Mouse (Mus musculus): ENCODE measurements around the gene Armc12.
A peak's percentile ranks its signal among the peaks of the same experiment; 100 is the strongest.

The Armc12 gene

DNA sequence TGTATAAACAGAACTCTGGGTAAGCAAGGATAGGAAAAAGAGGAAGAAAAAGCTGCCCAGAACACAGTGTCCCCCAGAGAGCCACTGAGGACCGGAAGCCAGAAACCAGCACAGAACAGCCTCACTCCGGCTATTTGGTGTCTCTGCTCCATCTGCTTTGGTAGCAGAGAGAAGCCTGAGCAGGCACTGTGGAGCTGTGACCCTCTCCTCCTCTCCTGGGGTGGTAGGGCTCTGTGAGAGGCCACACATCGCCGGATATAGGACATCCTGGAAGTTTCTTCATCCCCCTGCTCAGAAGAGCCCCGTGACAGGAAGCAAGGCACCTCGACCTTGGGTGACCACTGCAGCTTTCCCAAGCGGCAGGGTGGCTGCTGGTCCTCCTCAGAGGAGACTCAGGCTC is 16.8 kb upstream of the Armc12 start:
- DNase-seq: no peak

DNA sequence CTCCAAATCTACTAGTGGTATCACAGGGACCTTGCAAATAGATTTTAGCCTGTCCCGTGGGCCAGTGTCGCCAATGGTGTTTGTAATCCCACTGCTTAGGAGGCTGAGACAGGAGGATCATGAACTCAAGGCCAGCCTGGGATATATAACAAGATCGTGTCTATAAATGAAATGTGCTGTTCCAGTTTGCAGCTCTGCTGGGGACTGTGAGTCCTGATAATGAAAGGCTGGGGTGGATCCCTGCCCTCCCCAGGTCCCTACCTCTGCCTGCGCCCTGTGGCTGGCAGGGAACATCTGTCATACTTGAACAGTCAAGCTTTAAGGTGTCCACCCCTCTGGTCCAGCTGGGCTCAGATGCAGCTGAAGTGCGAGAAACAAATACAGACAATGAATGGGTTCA is 16.1 kb upstream of the Armc12 start:
- no peak for DNase-seq

DNA sequence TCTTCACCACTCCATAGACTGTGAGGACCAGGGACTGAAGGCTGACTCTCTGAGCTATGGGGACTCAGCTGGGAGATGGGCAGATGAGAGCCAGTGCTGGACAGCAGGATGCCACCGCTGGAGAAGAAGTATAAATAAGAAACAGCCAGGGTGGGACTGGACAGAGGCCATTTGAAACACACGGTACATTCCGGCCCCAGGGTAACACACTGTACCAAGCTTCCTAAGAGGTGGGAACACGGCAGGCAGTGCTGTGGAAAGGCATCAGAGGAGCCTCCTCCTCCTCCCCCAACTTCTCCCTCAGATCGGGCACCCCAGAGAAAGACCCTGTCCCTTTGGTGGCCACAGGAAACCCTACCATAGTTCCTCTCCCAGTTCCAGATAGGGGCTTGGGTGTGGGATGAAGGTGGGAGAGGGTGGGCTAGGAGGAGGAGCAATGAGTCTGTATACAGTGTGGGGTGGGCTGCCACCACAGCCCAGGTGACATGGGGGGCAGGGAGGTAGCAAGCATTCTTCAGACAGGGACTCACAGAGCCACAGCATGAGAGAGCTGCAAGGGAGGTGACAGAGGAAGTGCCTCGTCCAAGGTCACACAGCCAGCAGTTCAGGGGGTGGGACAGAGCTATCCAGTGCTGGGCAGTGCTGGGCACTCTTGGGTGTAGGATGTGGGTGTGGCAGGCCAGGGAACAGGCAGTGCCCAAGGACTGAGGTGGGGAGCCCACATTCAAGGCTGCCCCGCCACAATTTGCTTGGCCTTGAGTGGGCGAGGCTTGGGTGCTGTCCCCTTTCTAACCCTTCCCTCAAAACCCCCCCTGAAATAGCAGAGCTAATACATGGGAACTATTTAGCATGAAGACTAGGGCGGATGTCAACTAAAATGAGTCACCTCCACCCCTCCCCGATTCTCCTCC is 14.9 kb upstream of the Armc12 start:
- DNase-seq: no peak

DNA sequence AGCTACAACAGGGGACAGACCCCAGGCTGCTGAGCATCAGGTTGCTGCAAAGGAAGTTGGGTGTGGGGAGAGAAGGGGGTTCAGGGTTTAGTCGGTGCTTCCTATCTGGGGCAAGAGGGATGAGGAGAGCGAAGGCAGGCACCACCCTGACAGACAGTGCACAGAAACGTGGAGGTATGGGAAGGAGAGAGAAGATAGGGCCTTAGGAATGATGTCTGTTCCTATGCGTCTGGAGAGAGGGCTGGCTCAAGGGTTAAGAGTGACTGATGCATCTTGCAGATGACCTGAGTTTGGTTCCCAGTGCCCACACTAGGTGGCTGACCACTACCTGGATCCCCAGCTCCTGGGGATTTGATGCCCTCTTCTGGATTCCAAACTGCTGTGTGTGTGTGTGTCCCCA is 13.7 kb upstream of the Armc12 start:
- no peak for DNase-seq

DNA sequence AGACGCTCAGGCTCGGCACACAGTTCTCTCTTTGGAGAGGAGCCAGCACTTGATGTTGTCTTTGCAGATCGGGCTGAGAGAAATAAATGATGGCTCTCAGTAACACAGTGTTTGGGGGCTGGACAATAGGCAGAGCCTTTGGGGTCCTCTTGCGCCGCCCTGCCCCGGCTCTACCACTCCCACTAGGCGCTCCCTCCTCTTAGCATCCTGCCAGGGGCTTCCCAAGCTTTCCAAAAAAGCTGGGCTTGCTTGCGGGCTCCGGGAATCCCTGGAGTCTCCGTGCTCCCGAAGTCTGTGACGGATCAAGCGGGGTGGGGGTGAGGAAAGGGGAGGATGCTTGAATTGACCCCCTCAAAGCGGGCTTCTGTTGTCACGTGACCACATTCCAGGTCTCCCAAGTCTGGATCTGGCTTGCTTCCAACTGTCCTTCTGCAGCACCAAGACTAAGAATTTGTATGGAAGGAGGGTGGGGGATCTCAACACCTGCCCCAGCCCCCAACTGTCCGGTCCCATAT is 13.1 kb upstream of the Armc12 start, which contains the start of gene Fkbp5:
TSS of gene Fkbp5 (minus strand) at position 87 of the 515 bp plus-strand sequence.
- DNase-seq: peak; percentile 85

DNA sequence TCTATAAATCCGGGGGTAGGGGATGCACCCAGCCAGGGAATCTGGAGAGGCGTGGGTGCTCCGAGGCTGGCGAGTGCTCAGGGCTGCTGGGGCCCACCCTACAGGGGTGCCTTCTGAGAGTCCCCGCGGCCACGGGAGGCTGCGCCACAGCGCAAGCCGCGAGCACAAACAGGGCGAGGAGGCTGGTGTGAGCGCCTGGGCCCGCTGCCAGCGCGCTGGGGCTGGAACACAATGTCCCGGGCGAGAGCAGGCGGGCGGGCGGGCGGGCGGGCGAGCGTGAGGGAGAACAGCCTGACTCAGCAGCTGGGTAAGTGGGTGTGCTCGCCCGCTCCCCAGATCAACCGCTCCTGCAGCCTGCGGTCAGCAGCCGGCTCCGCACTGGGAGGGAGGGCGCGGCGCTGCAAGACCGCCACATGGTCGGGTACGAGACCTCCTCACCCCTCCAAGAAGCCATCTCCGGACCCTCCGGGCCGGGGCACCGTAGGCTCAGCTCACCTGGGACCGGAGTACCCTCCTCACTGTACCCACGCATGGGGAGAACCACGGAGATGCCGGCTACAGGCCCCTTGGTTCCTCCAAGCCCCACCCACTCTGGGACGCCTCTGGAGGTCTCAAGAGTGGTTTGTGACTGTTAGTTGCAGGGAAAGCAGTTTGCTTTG is 12.5 kb upstream of the Armc12 start:
- DNase-seq: peak; percentile 89

DNA sequence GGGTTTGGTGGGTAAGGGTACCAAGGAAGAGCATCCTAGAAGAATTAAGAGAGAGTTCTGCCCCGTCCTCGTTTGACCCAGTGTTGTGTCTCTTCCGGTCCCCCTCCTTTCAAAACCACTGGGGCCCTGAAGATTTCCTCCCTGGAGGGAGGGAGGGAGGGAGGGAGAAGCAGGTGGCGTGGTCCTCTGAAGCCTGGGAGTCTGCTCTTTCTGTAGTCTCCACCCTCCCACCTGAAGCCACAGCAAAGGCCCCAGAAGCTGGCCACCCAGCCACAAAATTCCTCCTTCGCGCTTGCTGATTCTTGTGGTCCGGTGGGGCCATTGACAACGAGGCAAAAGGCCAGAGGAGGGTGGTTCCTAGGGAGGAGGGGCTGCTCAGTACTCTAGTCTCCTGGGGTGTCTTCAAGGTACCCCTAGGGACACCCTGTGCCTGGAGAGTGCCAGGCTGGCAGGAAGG is 12.0 kb upstream of the Armc12 start:
- no peak for DNase-seq

DNA sequence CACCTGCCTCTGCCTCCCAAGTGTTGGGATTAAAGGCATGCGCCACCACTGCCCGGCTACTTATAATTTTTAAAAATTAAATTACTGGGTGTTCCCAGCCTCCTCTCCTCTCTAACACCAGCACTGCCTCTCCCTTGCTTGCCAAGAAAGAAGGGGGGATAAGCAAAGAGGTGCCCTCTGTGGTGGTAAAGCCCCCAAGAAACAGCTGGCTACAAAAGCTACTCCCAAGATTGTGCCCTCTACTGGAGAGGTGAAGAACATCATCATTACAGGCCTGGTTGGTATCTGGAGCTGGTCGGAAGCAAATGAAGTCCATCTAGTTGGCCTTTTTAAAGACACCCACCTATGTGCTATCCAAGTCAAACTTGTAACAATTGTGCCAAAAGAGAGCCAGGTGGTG is 10.8 kb upstream of the Armc12 start:
- no peak for DNase-seq

DNA sequence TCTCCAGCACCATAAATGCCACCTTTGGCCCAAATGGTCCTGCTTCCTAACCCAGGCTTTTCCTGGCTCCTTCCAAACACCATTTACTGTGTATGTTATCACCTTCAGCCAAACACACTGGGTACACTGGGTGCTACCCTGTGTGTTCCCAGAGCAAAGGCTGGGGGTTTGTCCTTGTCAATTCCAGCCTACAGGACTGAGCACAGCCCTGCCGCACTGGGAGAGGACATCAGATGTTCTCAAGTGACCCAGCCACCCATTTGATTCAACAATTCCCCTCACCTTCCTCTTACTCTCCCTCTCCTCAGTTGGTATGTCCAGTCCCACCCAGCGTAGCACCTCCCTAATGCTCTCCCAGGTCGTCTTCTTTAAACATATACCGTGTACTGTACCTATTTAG is 10.0 kb upstream of the Armc12 start:
- DNase-seq: no peak

DNA sequence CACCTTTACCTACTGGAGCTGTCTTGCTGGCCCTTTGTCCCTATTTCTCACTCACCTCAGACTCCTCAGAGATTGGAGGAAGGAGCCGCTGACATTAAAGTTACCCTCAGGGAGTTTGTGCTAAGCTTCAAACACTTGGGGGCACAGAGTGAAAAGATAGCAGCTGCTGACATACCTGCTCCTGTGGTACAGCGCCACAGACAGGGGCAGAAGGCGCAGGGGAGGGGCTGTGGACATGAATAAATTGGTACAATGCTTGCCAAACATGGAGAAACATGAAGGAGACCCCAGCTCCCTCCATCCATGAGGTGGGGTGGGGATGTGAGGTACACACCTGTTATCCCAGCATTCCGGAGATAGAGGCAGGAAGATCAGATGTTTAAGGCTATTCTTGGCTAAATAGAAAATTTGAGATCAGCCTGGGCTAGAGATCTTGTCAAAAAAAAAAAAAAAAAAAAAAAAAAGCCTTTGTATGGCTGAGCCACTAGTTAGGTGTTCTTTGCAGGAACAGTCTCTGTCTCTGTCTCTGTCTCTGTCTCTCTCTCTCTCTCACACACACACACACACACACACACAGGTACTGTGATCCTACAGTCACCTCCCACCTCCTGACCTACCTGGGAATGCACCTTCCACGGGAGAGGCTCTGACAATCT is 9.4 kb upstream of the Armc12 start:
- no peak for DNase-seq

DNA sequence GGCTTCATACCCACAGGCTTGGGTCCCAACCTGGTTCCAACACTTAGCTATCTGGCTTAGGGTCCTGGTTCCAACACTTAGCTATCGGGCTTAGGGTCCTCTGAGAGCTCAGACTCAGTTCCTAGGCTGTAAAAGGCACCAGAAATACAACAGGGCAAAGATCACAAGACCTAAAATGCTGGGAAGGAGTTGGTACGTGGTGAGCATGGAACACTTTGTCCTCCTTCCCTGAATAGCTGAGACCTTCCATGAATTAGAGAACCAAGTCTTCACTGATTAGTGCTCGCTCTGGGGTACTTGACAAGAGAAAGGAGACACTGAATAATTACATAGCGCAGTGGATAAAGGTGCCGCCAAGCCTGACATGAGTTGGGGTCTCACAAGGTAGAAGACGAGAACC is 8.7 kb upstream of the Armc12 start:
- no peak for DNase-seq

DNA sequence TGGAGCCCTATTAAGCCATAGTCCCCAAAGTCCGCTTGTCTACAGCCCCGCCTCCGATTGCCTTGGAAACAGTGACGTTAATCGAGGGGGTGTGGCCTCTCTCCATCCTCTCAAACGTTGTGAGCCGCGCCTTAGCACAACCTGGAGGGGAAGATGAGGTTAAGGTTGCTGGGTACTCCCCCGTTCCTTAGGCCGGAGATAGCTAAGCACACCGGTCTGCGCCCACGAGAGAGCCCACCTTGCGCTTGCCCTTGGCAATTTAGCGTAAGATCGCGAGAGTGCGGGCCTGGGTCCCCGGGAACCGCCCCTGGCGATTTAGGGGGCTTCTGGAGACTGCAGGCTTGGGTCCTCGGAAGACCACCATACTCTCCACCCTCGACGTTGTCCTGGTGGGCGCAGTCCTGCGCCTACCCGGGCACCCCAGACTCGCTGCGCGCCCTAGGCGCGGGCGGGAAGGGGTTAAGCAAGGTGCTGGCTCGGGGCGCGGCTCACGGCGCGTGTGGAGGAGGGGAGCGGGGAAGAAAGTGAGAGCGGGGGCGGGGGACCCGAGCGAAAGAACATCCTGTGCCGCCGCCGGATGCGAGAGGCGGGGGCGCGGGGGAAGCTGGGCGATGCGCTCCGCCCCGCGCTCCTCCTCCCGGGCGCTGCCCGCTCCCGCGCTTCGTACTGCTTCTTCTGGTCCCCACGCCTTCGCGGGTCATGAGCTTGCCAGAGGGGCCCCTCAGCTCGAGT is 7.8 kb upstream of the Armc12 start:
- peak; percentile 88 for DNase-seq

DNA sequence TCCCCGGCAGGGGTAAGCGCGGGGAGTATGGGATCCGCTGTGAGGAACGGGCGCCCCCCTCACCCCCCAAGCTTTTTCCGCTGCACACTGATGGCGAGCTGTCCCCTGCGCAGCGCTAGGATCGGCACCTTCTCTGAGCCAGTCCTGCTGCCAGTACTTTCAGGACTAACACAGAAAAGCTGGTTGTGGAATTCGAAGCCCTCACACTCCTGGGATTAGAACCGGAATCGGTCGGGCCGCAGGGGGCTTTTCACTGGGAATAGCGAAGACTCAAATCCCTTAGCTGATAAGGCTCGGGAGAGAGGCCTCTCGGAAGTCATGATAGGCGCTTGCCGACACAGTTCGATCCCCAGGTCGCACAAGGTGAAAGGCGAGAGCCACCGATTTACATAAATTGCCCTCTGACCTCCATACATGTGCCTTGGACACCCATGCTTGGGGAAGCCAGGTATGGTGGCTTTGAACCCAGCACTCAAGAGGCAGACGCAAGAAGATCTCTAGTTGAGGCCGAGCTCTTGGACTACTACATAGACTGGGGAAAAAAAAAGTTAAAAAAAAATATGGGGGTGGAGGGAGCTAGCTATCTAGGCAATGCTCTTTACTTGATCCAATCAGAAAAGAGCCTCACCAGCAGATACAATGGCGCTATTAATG is 7.1 kb upstream of the Armc12 start:
- no peak for DNase-seq

DNA sequence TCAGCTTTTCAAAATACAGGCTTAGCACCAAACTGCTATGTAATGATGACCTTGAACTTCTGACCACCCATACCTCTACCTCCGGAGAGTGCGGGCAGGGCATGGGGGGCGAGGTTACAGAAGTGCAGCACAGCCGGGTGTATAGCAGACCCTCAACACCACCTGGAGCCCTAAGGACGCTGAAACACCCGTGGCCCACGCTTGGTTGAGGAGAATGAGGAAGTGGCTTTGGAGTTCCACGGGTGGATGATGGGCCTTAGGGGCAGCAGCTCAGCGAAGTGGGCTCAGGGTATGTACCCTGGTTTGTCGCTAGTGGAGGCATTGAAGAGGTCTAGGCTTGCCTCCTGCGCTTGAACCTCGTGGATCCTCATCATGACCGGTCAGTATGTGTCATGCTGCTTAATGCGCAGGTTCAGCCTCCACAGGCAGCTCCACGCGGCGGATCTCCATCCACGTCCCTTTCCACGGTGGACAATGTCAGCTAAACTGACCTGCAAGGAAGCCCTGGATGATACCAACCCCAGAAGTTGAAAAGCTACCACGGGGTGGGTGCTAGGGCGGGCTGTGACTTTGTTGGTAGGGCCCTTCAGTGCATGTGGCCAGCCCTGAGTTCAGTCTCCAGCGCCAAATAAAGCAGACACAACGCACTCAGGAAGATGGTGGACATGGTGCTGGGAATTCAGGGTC is 6.5 kb upstream of the Armc12 start:
- no peak for DNase-seq

DNA sequence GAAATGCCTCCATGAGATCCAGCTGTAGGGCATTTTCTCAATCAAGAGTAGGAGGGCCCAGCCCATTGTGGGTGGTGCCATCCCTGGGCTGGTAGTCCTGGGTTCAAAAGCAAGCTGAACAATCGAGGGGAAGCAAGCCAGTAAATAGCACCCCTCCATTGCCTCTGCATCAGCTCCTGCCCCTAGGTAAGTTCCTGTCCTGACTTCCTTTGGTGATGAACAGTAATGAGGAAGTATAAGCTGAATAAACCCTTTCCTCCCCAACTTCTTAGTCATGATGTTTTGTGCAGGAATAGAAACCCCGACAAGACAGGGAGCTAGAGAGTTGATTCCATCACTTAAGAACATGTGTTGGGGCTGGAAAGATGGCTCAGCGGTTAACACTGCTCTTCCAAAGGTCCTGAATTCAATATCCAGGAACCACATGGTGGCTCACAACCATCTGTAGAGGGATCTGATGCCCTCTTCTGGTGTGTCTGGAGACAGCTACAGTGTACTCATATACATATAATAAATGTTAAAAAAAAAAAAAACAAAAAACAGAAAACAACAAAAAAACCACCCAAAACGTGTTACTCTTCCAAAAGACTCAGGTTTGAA is 5.7 kb upstream of the Armc12 start:
- no peak for DNase-seq

DNA sequence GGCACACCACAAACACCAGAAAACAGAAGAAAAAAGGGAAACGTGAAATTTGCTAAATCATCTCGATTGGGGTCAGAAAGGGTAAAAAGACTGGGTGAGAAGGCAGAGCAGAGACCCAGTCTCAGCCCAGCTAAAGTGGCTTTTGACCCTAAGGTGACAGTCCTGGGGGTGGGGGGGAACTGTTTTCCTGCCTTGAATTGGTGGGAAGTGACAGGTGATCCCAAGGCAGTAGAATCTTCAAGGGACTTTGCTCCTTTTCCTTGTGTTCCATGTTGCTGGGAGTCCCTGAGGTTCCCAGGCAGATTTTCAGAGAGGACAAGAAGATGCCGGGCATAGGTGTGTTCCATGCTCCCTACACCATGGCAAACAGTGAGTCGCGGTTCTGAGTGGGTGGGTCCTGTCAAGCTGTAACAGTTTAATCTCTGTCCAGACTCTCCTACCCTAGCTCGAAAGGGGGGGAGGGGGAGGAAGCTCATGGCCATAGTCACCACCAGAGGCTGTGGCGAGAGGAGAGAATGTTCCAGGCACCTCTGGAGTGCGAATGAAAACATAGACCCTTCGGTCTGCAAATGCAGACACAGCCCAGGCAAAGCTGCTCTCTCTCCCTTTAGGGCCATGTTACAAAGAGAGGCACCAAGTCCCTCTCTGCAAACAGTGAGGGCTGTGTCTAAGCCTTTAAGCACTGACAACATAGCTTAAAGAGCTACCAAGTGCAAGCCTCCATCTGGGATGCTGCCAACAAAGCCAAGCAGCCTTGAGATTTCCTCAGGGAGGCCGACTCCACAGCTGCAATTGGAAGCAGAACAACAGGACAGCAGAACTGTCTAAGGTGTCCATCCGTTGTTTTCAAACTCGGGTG is 3.2 kb upstream of the Armc12 start:
- no peak for DNase-seq

DNA sequence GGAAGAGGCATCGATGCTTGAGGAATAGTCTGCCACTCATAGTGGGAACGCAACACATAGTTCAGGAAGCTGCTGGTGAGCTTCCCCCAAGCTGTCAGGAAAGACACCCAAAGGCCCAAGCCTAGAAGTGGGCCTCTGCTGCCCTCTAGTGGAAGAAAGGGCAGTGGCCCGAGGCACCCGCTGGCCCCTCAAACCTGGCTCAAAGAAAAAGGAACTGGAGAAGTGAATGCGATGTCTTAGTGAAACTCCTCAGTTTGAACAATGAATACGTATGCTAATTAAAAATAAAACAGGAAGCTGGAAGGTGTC is 2.6 kb upstream of the Armc12 start:
- DNase-seq: peak; percentile 86

DNA sequence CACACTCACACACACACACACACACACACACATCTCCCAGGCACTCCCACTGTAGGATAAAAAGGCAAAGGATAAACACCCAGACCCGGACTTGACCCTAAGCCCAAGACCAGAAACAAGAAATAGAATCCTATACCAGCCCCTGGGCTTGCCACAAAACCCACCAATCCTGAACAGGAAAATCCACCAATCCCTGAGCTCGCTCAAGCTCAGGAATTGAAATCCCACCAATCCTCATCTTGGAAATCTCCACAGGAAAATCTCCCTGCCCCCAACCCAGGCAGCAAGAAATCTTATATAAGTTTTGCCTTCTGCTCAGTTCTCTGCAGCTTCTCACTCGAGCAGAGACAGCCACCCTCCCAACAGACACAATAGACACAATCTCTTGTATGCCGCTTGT is 1.5 kb upstream of the Armc12 start:
- DNase-seq: no peak

DNA sequence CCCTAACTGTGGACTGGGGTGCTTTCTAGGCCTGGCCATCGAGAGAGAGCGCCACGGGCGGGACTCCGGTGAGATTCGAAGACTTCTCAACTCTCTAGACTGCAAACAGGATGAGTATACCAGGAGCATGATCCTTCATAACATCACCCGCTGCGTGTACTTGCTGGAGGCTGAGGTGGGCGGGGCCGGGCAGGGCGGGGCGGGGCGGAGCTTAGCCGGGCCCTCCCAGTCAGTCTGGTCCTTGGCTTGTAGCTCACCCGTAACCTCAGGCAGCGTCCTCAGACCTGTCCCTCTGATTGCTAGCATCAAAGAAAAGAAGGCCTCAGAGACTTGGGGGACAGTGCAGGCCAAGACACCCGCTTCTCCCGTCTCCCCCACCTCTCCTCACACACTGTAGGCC is 1.3 kb downstream of the Armc12 start:
- DNase-seq: peak; percentile 73

DNA sequence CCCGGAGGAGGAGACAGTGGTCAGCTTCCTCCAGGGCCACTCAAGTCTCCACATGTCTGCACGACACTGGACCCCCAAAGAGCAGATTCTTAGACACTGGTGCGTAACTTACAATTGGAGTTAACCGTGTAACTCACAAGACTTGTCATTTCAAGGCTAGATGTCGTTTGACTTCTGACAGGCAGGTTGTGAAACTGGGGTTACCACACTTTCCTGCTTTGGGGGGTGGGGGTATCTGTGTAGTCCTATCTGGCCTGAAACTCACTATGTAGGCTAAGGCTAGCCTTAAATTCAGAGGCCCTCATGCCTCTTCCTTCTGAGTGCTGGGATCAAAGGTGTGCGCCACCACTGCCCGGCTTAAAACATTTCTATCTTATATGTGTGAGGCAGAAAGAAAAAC is 2.0 kb downstream of the Armc12 start:
- no peak for DNase-seq

All from retina, postnatal 1 day (tissue).